Mouse (Mus musculus): ENCODE data around the gene Col7a1.

Col7a1 gene

GRCm38 (mm10) chr9:109022866-109023685 lies 69.7 kb downstream of the Col7a1 start:
- no peak for DNase-seq

GRCm38 (mm10) chr9:109027521-109027920 lies 74.1 kb downstream of the Col7a1 start:
- no peak for DNase-seq

DNA sequence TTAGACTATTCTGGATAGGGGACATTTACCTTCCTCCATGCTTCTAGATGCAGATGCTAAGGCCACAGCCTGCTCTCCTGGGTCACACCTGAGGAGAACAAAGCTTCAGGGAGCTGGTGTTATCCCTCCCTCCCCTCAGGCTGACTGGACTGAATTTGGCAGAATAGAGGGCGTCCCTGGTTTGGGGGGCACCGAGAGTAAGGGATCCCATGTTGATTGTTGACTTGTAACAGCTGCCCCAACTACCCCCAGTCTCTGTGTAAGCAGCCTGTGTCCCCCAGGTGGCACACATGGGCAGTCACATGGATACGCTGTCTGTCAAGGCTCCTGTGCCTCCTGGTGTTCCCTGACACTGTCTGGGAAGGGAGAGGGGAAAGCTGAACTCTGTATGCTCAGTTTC lies 75.0 kb downstream of the Col7a1 start:
- no peak for DNase-seq

- DNase-seq, result no peak
These were observed 75.5 kb downstream of the Col7a1 start for GRCm38 (mm10) chr9:109028919-109029318.

DNA sequence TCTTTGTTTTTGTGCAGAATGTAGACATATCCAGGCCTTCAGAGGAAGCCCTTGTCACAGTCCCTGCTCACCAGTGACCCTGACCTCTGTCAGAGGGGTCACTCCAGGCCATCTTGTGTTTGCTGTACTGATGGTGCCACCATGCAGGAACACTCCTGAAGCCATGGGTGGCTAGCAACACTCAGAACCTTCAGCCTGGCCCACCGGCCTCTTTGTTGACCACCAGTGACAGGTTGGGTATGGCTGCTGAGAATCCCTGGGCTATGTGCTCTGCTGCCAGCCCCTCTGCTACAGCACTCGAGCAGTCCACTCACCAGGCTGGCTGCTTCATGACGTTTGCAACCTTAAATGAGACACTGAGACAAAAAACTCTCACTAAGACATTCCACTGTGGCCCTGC lies 76.9 kb downstream of the Col7a1 start:
- no peak for DNase-seq

DNA sequence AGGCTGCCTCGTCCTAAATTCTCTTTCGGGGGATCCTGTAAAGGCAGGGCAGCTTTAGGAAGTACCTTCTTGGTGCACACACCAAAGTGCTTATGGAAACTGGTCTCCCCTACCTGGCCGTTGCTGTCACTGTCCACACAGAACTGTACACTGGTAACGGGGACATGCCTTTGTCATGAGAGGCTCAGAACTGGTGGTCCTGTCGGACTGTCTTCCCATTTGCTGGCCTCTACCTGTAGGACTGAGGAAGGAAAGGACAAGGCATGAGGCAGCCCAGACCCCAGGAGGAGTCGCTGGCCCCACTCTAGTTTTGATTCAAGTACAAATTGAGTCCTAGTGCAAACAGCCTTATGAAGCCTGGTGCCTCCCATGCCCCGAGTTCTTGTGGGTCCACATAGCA lies 77.6 kb downstream of the Col7a1 start:
- no peak for DNase-seq

- no peak for DNase-seq
These were observed 78.3 kb downstream of the Col7a1 start for GRCm38 (mm10) chr9:109031686-109032085.

DNA sequence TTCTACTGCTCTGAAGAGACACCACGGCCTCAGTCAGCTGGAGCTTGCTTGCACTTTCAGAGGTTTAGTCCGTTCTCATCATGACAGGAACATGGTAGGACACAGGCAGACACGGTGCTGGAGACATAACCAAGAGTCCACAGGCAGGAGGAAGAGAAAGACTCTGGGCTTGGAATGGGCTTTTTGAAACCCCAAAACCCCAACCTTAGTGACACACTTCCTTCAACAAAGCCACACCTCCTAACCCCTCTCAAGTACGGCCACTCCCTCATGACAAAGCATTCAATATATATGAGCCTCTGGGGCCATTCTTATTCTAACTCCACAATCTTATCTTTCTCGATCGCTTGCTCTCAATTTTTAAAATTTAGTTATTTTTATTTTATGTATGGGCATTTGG lies 79.0 kb downstream of the Col7a1 start:
- no peak for DNase-seq
